Mouse (Mus musculus) hematopoietic stem cell, adult 5-6 weeks (primary cell): ENCODE results near the gene Sema4a. TPM values are rescaled to one million over a fixed set of nuclear protein-coding genes. Genes with fewer than 3 reads are reported as not detected.

Experiments used
- ATAC-seq, 2 experiments: fragments of 125-278 bp in 1 of 2; replicated peaks in 1 of 2; 2 replicates each; pipeline ENCODE4 v1.8.0; 2016 to 2017; ENCODE audit warnings: inconsistent platforms in 2 of 2, mild to moderate bottlenecking in 2 of 2, moderate number of reproducible peaks in 2 of 2, low read depth in 1 of 2, moderate TSS enrichment in 1 of 2; ENCODE audit not compliant: low FRiP score in 2 of 2, poor library complexity in 2 of 2, severe bottlenecking in 2 of 2, insufficient read depth in 1 of 2, low TSS enrichment in 1 of 2
- total RNA-seq: library from RNA; stranded (forward); fragments of 172-1452, 232-1000 nt; gene quantifications from 2 replicates; pipeline ENCODE4 v1.2.3, GENCODE M21; 2017

The Sema4a gene
- total RNA-seq, result 4.3 and 18.6 TPM in 2 replicates

GRCm38 (mm10) chr3:88460983-88461696 lies at the start of gene Sema4a:
TSS of gene Sema4a (minus strand) at chr3:88461182.
- no peak for ATAC-seq

DNA sequence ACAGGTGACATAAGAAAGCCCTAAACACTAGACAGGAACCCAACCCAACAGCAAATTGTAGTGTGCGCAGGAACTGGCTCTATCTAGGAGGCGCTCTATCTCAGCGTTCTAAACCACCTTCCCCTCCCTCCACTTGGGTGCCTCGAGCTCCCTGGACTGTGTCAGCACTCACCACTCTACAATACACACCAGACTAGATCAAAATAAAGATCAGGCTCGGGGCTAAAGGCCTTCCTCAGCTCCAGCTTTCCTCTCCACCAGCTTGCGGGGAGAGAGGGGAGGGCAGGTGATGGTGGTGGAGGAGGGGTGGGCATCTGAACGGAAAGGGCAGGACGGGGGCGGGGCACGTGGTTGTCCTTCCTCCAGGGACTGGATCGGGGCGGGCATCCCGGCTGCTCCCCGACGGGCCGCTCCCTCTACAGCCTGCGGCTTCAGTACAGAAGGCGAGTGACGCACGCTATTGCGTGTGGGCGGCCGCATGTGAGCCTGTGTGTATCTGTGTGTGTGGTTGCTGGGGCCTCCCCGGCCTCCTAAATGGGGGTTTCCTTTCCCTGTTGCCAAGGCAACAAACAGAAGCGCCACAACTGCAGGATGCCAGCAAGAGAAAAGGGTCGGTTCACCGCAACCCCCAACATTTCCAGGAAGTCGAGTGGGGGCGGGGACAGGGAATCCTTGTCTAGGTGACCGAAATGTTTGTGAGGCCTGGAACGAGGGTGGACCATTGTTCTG lies 48.9 kb upstream of the Sema4a start, which contains the start of gene Lmna:
TSS of gene Lmna (minus strand) at position 265 of the 729 bp plus-strand sequence.
- peak; percentile 90 to 94 for ATAC-seq

DNA sequence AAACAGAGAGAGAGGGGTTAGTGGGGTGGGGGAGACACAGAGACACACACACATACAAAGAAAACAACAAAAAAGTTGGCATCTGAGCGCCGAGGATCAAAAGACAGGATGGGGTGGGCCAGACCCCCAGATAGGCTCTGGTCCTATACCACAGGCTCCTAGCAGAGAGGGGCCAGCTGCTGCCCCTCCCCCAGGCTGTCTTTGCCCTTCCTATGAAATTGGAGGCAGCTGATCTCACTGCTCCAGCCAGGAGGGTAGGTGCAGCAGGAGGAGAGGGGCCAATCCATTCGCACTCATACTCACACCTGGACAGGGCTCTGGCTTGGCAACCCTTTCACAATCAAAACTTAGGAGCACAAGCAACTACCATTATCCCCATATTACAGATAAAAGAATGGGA lies 48.3 kb upstream of the Sema4a start:
- ATAC-seq, result no peak

DNA sequence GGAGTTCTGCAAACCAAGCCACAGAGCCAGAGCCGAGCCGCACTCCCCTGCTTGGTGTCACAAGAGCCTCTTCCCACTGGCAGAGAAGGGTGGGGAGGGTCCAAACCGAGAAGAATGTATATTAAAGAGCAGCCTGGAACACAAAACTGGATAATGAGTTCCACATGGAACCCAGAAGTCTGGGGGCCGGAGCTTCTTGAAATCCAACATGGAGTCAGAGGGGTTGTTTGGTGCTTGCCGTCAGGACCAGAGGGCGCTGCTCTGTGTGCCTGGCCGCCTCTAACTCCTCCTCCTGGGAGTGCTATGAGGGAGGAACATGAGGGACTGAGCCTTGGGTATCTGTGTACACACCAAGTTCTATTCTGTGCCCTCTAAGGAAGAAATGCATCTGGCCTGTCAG lies 44.8 kb upstream of the Sema4a start:
- ATAC-seq, result no peak

DNA sequence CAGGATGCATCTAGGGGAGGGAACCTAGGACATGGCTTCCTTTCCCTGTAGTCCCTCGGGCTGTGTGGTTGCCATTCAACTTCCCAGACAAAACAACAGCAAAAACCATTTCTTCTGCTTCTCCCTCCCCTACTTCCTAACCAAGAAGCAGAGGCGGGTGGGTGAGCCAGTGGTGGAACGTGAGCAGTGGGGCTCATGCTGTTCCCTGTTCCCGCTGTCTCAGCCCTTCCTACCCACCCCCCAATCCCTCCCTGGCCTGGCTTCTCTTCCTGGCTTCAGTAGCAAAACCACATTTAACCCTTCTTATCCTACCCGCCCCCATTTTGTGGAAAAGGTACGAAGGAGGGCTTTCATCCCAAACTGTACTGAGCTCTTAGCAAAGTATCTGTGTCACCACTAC lies 44.1 kb upstream of the Sema4a start:
- no peak for ATAC-seq

GRCm38 (mm10) chr3:88503881-88504746 lies 43.1 kb upstream of the Sema4a start:
- no peak for ATAC-seq

GRCm38 (mm10) chr3:88503505-88503863 lies 42.5 kb upstream of the Sema4a start:
- ATAC-seq, result peak in 1 of 2 experiments; percentile 2; a peak in 1 of 4 replicates

GRCm38 (mm10) chr3:88502641-88503504 lies 41.9 kb upstream of the Sema4a start:
- peak; percentile 78 to 85 for ATAC-seq

DNA sequence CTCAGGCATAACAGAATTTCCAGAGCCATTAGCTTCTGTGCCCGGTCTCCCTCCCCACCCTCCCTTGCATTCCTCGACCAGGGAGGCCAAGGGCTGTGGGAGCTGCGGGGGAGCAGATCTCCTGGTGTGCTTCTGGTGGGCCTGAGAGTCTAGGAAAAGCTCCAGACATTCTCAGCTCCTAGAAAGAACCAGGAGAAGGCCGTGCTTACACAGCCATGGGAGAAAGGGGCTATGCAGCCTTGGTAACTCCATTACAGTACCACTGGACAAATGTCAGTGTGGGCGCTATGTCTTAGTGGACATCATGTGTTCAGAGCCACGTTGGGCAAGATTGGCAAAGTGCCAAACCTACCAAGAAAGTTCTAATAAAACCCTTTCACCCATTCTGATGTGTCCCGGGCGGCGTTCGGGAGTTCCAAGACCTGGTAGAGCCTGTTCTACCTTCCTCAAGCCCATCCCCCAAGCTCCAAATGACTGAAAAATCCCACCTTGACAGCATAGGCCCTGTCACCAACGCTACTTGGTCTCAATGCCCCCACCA lies 41.1 kb upstream of the Sema4a start:
- ATAC-seq, result no peak

DNA sequence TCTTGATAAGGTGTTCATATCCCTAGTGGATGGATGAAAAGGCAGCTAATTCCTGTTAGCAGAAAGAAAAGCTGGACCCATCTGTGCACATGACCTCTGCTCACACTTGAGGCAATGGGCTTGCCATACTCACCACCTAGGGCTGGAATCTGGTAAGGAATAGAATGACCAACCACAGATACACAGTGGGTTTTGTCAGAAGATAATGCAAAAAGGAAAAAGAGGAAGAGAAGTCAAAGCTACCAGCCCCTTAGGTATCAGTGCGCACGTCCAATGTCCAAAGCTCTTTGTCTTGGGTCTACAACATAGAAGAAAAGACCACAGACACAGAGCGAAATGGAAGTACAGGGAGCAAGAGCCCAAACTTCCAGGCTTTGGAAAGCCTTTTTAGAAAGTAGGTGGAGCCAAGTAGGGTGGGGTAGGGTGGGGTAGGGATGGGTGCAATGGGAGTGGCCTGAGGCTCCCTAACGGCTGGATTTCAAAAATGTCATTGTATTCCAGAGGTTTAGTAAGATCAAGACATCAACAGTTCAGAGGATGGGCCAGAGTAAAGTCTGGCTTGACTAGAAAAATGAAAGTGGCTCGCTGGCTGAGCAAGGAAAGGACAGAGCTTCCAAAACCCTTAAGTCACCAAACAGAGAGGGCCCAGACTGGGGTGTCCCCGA lies 40.5 kb upstream of the Sema4a start:
- no peak for ATAC-seq

DNA sequence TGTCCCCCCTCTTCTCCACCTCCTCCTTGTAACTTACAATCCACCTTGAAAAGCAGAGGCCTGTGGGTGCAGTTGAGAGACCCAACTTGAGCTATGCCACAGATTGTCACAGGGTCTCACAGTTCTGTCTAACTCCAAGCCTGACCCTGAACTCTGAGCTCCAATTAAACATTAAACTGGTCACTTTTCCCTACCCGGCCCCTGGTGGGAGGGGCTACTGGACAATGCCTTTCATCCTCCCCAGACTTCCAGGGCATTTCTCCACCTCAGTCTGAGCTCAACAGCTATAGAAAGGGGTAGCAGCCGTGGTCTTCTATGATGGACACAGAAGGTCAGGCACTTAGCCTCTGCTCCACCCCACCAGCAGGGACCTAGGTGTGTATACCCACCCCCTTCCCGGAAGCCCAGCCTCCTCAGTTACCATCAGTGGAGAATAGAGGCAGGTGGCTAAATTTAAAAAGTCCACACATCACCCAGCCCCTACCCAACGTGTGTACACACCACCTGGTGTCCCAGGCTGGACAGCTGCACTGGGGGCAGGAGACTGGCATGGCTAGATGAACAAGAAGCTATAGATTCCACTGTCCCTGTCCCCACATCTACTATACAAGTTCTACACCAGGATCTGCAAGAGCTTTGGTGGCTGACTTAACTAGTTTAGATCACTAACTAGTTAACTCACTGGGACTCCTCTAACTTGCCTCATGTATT lies 39.8 kb upstream of the Sema4a start:
- no peak for ATAC-seq

DNA sequence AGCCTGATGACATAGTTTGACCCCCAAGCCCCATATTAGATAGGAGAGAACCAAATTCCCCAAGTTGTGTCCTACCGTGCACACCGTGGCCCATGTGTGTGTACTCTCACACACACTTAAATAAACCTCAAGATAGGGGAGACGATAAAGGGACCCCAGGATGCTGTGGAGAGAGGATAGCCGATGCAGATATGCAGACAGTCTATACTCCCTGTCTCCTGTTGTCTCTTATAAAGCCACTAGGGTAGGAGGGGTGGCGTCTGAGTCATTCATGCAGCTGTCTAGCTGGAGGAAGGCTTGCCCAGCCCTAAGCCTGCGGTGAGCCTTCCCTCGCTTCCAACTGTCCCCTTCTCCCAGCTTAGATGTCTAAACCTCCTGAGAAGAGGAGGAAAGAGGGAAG lies 39.1 kb upstream of the Sema4a start:
- ATAC-seq, result no peak

DNA sequence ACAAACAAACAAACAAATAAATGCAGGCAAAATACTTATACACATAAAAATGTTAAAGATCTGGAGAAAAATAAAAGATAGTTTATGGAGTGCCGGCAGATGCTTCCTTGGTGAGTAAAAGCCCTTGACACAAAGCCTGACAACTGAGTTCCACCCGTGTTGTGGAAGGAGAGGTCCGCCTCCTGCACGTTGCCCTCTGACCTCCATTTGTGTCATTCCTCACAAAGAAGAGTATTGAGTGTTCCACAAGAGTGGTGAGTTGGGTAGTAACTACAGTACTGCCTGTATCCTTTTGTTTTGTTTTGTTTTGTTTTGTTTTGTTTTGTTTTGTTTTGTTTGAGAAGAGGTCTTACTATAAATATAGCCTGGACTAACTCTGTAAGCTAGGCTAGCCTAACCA lies 38.6 kb upstream of the Sema4a start:
- ATAC-seq, result no peak

- no peak for ATAC-seq
Observed at GRCm38 (mm10) chr3:88495741-88496415, 34.9 kb upstream of the Sema4a start.

DNA sequence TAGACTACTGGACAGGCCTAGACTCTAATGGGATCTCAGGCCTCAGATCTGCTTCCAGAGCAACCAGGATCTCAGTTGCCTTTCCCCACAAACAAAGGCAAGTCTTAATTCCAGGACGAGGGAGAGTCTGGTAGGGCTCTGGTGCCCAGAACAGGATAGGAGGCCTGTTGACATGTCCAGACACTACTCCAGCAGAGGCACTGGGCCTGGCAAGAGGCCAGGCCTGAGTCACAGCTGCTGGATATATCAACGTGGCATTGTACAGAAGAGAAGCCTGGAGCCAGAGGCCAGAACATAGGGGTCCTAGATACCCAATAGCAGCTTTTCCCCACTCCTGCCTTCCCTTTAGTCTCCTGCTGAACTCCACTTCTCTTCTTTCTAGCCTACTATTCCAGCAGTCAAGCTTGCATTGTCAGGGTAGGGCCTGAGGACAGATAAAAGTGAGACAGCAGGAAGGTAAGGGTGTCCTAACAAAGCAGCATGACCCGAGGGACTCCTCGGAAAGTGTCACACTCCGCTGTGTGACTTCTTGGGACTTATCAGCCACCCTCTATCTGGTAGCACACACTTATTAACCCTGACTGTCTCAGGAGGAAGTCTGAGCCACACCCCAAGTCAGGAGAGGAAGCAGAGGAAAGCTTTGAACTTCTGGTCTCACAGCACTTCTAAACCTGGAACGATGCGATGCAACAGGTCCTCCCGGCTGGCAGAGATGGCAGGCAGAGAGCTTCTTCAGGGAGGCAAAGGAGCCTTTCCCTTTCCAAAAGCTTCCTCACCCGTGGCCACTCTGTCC lies 34.0 kb upstream of the Sema4a start:
- no peak for ATAC-seq
